8 mouse cellular contexts compared by ENCODE assay signal in genomic region chr1:77513411-77513941, GRCm38 (mm10). TPM values are rescaled to one million over a fixed set of nuclear protein-coding genes. Genes with fewer than 3 reads are reported as not detected.
DNase-seq lines count a peak whose midpoint lies in the region; ATAC-seq and TF ChIP-seq lines count a peak whose summit lies in the region.

No protein-coding gene starts in this region.

- no peaks in the 10 kb centered on the region for H3K9me3 ChIP-seq in ES-E14 (ENCODE audit: control insufficient read depth, insufficient read depth, low read depth, low read length)
- H3K9me3 ChIP-seq in limb, embryonic 10.5 days (replicated peaks): no peaks in the 10 kb centered on the region
- H3K9me3 ChIP-seq in midbrain, embryonic 12.5 days: no peaks in the 10 kb centered on the region
- no peaks in the 10 kb centered on the region for H3K9me3 ChIP-seq in stomach, embryonic 15.5 days

- H3K4me1 ChIP-seq in ES-E14 (ENCODE audit: control insufficient read depth in 2 of 2, insufficient read depth in 2 of 2, low read length in 2 of 2, poor library complexity in 1 of 2): peaks cover 2 to 4% of the 10 kb centered on the region in 2 experiments; a peak in 2 of 4 replicates
- H3K4me1 ChIP-seq in cortical plate, adult 2 months (ENCODE audit: control insufficient read depth, insufficient read depth, low read length): no peaks in the 10 kb centered on the region; the same call in 1 of the 2 replicates
- peaks cover 52% of the 10 kb centered on the region for H3K4me1 ChIP-seq in limb, embryonic 10.5 days
- peaks cover 42% of the 10 kb centered on the region for H3K4me1 ChIP-seq in midbrain, embryonic 12.5 days
- H3K4me1 ChIP-seq in stomach, embryonic 15.5 days: peaks cover 18% of the 10 kb centered on the region; the same call in 1 of the 2 replicates

- TF ChIP-seq POLR2A in cortical plate, adult 2 months (IDR thresholded peaks at IDR 0.05; ENCODE audit: extremely low read depth, insufficient read depth, low read length): no peak

- H3K4me2 ChIP-seq in midbrain, embryonic 12.5 days (replicated peaks): peak overlapping the region; percentile 91
- peak overlapping the region; percentile 97 for H3K4me2 ChIP-seq in stomach, embryonic 15.5 days

- H3K36me3 ChIP-seq in ES-E14 (ENCODE audit: control insufficient read depth, insufficient read depth, low read length, poor library complexity, severe bottlenecking): peaks cover 3% of the 10 kb centered on the region
- H3K36me3 ChIP-seq in limb, embryonic 10.5 days: peaks cover 25% of the 10 kb centered on the region
- no peaks in the 10 kb centered on the region for H3K36me3 ChIP-seq in midbrain, embryonic 12.5 days
- H3K36me3 ChIP-seq in stomach, embryonic 15.5 days: no peaks in the 10 kb centered on the region

- peak overlapping the region; percentile 85 to 99 for H3K4me3 ChIP-seq in ES-E14 (ENCODE audit: insufficient read depth in 1 of 2, low read depth in 1 of 2, low read length in 2 of 2, poor library complexity in 1 of 2, severe bottlenecking in 1 of 2)
- H3K4me3 ChIP-seq in cortical plate, adult 2 months (ENCODE audit: insufficient read depth, low read length): peak overlapping the region; percentile 70
- peak overlapping the region; percentile 81 for H3K4me3 ChIP-seq in limb, embryonic 10.5 days
- H3K4me3 ChIP-seq in midbrain, embryonic 12.5 days: peak overlapping the region; percentile 58
- H3K4me3 ChIP-seq in stomach, embryonic 15.5 days (replicated peaks): peak overlapping the region; percentile 62

- WGBS in limb, embryonic 10.5 days: 0% methylated on average over 27 of the region's 27 CpGs
- WGBS in midbrain, embryonic 12.5 days: 0% methylated on average over 27 of the region's 27 CpGs
- 2% methylated on average over 27 of the region's 27 CpGs for WGBS in stomach, embryonic 15.5 days

- no peak overlapping the region for H3K27ac ChIP-seq in ES-E14 (ENCODE audit: insufficient read depth, low read depth, low read length, poor library complexity, severe bottlenecking)
- H3K27ac ChIP-seq in cortical plate, adult 2 months (ENCODE audit: insufficient read depth, low read length): peak overlapping the region; percentile 90
- peak overlapping the region; percentile 91 for H3K27ac ChIP-seq in limb, embryonic 10.5 days
- peak overlapping the region; percentile 89 for H3K27ac ChIP-seq in midbrain, embryonic 12.5 days (replicated peaks)
- no peak overlapping the region for H3K27ac ChIP-seq in stomach, embryonic 15.5 days

- peak overlapping the region; percentile 83 for H3K9ac ChIP-seq in ES-E14 (ENCODE audit: insufficient read depth, low read depth, low read length, poor library complexity, severe bottlenecking)
- peak overlapping the region; percentile 81 for H3K9ac ChIP-seq in midbrain, embryonic 12.5 days (replicated peaks)
- H3K9ac ChIP-seq in stomach, embryonic 15.5 days: peak overlapping the region; percentile 27; the same call in 1 of the 2 replicates

- peak; percentile 48 for ATAC-seq in midbrain, embryonic 12.5 days (ENCODE audit: low FRiP score, low read depth)
- peak; percentile 24; the same call in 1 of the 2 replicates for ATAC-seq in stomach, embryonic 15.5 days (ENCODE audit: insufficient read depth, low FRiP score, low read depth)
- no peak for ATAC-seq in megakaryocyte progenitor cell, adult 5-6 weeks (replicated peaks; ENCODE audit: poor library complexity)

- DNase-seq in ES-E14 (ENCODE audit: low read depth, low spot score): no peak
- peak; percentile 56 to 63 for DNase-seq in heart, adult 9 months (ENCODE audit: low spot score in 2 of 2)
- peak; percentile 60 to 70 for DNase-seq in kidney, adult 8-10 months
- DNase-seq in limb, embryonic 10.5 days (ENCODE audit: low spot score): peak; percentile 75

- peaks cover 11% of the 10 kb centered on the region for H3K27me3 ChIP-seq in limb, embryonic 10.5 days (ENCODE audit: low read depth, poor library complexity, severe bottlenecking)
- peaks cover 16% of the 10 kb centered on the region for H3K27me3 ChIP-seq in midbrain, embryonic 12.5 days
- H3K27me3 ChIP-seq in stomach, embryonic 15.5 days (replicated peaks): peaks cover 12% of the 10 kb centered on the region; the same call in 1 of the 2 replicates

- TF ChIP-seq CTCF in cortical plate, adult 2 months (IDR thresholded peaks at IDR 0.05; ENCODE audit: extremely low read depth, insufficient read depth, low read length): 0 out of 2 replicates have a peak, but pooled peaks have one; percentile 22

- in situ Hi-C loops in ES-E14 (cut with MboI; ENCODE audit: low sequenced_read_pairs in 2 of 2, unreplicated experiment in 2 of 2): no loop called here

TF ChIP-seq in ES-E14, 5 proteins besides CTCF, POLR2A, EP300 and RAD21:
- no peak for TF ChIP-seq ZNF384 (IDR thresholded peaks at IDR 0.05; ENCODE audit: low read depth, low read length)
- TF ChIP-seq ZC3H11A (IDR thresholded peaks at IDR 0.05; ENCODE audit: borderline replicate concordance, low read depth, low read length): no peak
- no peak for TF ChIP-seq HCFC1 (IDR thresholded peaks at IDR 0.05; ENCODE audit: borderline replicate concordance, insufficient read depth, low read length)
- no peak for TF ChIP-seq MAFK (IDR thresholded peaks at IDR 0.05; ENCODE audit: insufficient read depth, low read depth, low read length)
- no peak for TF ChIP-seq CHD2 (IDR thresholded peaks at IDR 0.05; ENCODE audit: low read depth, low read length)

RNA-seq across cellular contexts. Expression of gene Epha4, which starts 1.4 kb away (rescaled TPM):
- 99.7 and 142 TPM in 2 replicates for total RNA-seq in ES-E14 (2012; rRNA removed)
- polyA plus RNA-seq in cortical plate, adult 2 months (2012; rRNA removed): 74.5 and 85.1 TPM in 2 replicates
- polyA plus RNA-seq in limb, embryonic 10.5 days (2016; fragmentation: Nextera tagmentation; extraction: Ambion mirVana): 24.9 and 44.3 TPM in 2 replicates
- 32.9 and 39.4 TPM in 2 replicates for polyA plus RNA-seq in midbrain, embryonic 12.5 days (2016; fragmentation: Nextera tagmentation; extraction: Ambion mirVana)
- polyA plus RNA-seq in stomach, embryonic 15.5 days (2015; fragmentation: Nextera tagmentation; extraction: Ambion mirVana): 9.4 and 11.8 TPM in 2 replicates
- 0.07 TPM in 1 of 2 replicates, not detected in the other for total RNA-seq in megakaryocyte progenitor cell, adult 5-6 weeks (2015)
- 1.0 TPM in 1 of 2 replicates, not detected in the other for total RNA-seq in megakaryocyte progenitor cell, adult 5-6 weeks (2017)

Comparison
In these comparisons a context has a peak if more than half of its experiments do, and no peak if none do; other contexts are left out.
1. H3K27ac ChIP-seq: peak in cortical plate, adult 2 months (single experiment), limb, embryonic 10.5 days (single experiment) and midbrain, embryonic 12.5 days (single experiment); none in ES-E14 (single experiment) and stomach, embryonic 15.5 days (single experiment).
2. H3K9ac ChIP-seq: peak in every context shown above with its lines; median percentile 83 in ES-E14; 81 in midbrain, embryonic 12.5 days; 27 in stomach, embryonic 15.5 days.
3. Peak in every context shown above with its lines, with median percentiles within 50 percentile points of each other: H3K4me3 ChIP-seq.